Mouse (Mus musculus): Measurements from ENCODE around the gene Ankrd44. TPM values are rescaled to one million over a fixed set of nuclear protein-coding genes. Genes with fewer than 3 reads are reported as not detected.

Ankrd44 gene
- polyA plus RNA-seq, 1 experiment from 2014 or later = 11.4 TPM

- H3K27ac ChIP-seq (ENCODE audit: low read length) = no peak overlapping the region
- H3K9me3 ChIP-seq (replicated peaks; ENCODE audit: control insufficient read depth, low read length) = no peaks in the 10 kb centered on the region
- peak overlapping the region; percentile 99 for H3K4me2 ChIP-seq (ENCODE audit: low read depth, low read length)
- no peaks in the 10 kb centered on the region for H3K36me3 ChIP-seq (ENCODE audit: control insufficient read depth, insufficient read depth)
- peaks cover 30% of the 10 kb centered on the region for H3K4me1 ChIP-seq (ENCODE audit: control insufficient read depth, insufficient read depth, low read length)
- no peaks in the 10 kb centered on the region for H3K27me3 ChIP-seq (ENCODE audit: control insufficient read depth, insufficient read depth, low read length)
- peak overlapping the region; percentile 93 for H3K4me3 ChIP-seq (ENCODE audit: low read length)
- no peak for ATAC-seq (replicated peaks; ENCODE audit: extremely low read depth, insufficient read depth, low FRiP score)
- 41% methylated on average over 7 of the region's 7 CpGs for WGBS
- H3K9ac ChIP-seq (ENCODE audit: low read length) = peak overlapping the region; percentile 41
These were observed 1.4 kb downstream of the Ankrd44 start for GRCm38 (mm10) chr1:54924760-54925159.

- H3K4me1 ChIP-seq (ENCODE audit: control insufficient read depth, insufficient read depth, low read length) = peaks cover 30% of the 10 kb centered on the region
- 69% methylated on average over 4 of the region's 4 CpGs for WGBS
- no peaks in the 10 kb centered on the region for H3K9me3 ChIP-seq (replicated peaks; ENCODE audit: control insufficient read depth, low read length)
- ATAC-seq (replicated peaks; ENCODE audit: extremely low read depth, insufficient read depth, low FRiP score) = no peak
- H3K27me3 ChIP-seq (ENCODE audit: control insufficient read depth, insufficient read depth, low read length) = no peaks in the 10 kb centered on the region
- H3K27ac ChIP-seq (ENCODE audit: low read length) = no peak overlapping the region; the same call in 1 of the 2 replicates
- peak overlapping the region; percentile 99 for H3K4me2 ChIP-seq (ENCODE audit: low read depth, low read length)
- H3K4me3 ChIP-seq (ENCODE audit: low read length) = peak overlapping the region; percentile 93
- no peaks in the 10 kb centered on the region for H3K36me3 ChIP-seq (ENCODE audit: control insufficient read depth, insufficient read depth)
- H3K9ac ChIP-seq (ENCODE audit: low read length) = peak overlapping the region; percentile 41
These were observed 1.9 kb downstream of the Ankrd44 start for GRCm38 (mm10) chr1:54924309-54924685.

- Histone ChIP-seq H3K9ac (ENCODE audit: low read length) (no peak overlapping the region), H3K4me1 (ENCODE audit: control insufficient read depth, insufficient read depth, low read length) (peaks cover 30% of the 10 kb centered on the region), H3K27ac (ENCODE audit: low read length) (no peak overlapping the region; the same call in 1 of the 2 replicates)
These were observed 2.5 kb downstream of the Ankrd44 start for GRCm38 (mm10) chr1:54923366-54924308.

GRCm38 (mm10) chr1:54922707-54923106 lies 3.5 kb downstream of the Ankrd44 start:
- no peak for ATAC-seq (replicated peaks; ENCODE audit: extremely low read depth, insufficient read depth, low FRiP score)
- Histone ChIP-seq H3K4me1 (ENCODE audit: control insufficient read depth, insufficient read depth, low read length) (peaks cover 30% of the 10 kb centered on the region), H3K4me2 (ENCODE audit: low read depth, low read length) (no peak overlapping the region), H3K36me3 (ENCODE audit: control insufficient read depth, insufficient read depth) (no peaks in the 10 kb centered on the region), H3K9ac (ENCODE audit: low read length) (no peak overlapping the region), H3K4me3 (ENCODE audit: low read length) (no peak overlapping the region), H3K9me3 (replicated peaks; ENCODE audit: control insufficient read depth, low read length) (no peaks in the 10 kb centered on the region), H3K27me3 (ENCODE audit: control insufficient read depth, insufficient read depth, low read length) (no peaks in the 10 kb centered on the region), H3K27ac (ENCODE audit: low read length) (no peak overlapping the region)
- 60% methylated on average over 8 of the region's 8 CpGs for WGBS

More at GRCm38 (mm10) chr1:54923366-54924308, 2.5 kb downstream of the Ankrd44 start:
- Histone ChIP-seq H3K27me3 (ENCODE audit: control insufficient read depth, insufficient read depth, low read length) (no peaks in the 10 kb centered on the region), H3K4me3 (ENCODE audit: low read length) (no peak overlapping the region), H3K9me3 (replicated peaks; ENCODE audit: control insufficient read depth, low read length) (no peaks in the 10 kb centered on the region), H3K4me2 (ENCODE audit: low read depth, low read length) (peak overlapping the region; percentile 99), H3K36me3 (ENCODE audit: control insufficient read depth, insufficient read depth) (no peaks in the 10 kb centered on the region)
- no peak for ATAC-seq (replicated peaks; ENCODE audit: extremely low read depth, insufficient read depth, low FRiP score)
- 72% methylated on average over 6 of the region's 6 CpGs for WGBS

GRCm38 (mm10) chr1:54922025-54922574 lies 4.1 kb downstream of the Ankrd44 start:
- ATAC-seq (replicated peaks; ENCODE audit: extremely low read depth, insufficient read depth, low FRiP score) = no peak
- Histone ChIP-seq H3K4me2 (ENCODE audit: low read depth, low read length) (no peak overlapping the region), H3K9me3 (replicated peaks; ENCODE audit: control insufficient read depth, low read length) (no peaks in the 10 kb centered on the region), H3K27ac (ENCODE audit: low read length) (no peak overlapping the region), H3K4me1 (ENCODE audit: control insufficient read depth, insufficient read depth, low read length) (peaks cover 30% of the 10 kb centered on the region), H3K27me3 (ENCODE audit: control insufficient read depth, insufficient read depth, low read length) (no peaks in the 10 kb centered on the region), H3K4me3 (ENCODE audit: low read length) (no peak overlapping the region), H3K9ac (ENCODE audit: low read length) (no peak overlapping the region), H3K36me3 (ENCODE audit: control insufficient read depth, insufficient read depth) (no peaks in the 10 kb centered on the region)
- 77% methylated on average over 12 of the region's 12 CpGs for WGBS

GRCm38 (mm10) chr1:54920132-54920531 lies 6.1 kb downstream of the Ankrd44 start:
- H3K4me2 ChIP-seq (ENCODE audit: low read depth, low read length) = no peak overlapping the region

GRCm38 (mm10) chr1:54916456-54916855 lies 9.7 kb downstream of the Ankrd44 start:
- H3K4me3 ChIP-seq (ENCODE audit: low read length) = no peak overlapping the region
- 61% methylated on average over 4 of the region's 4 CpGs for WGBS
- no peak overlapping the region for H3K9ac ChIP-seq (ENCODE audit: low read length)
- no peaks in the 10 kb centered on the region for H3K9me3 ChIP-seq (replicated peaks; ENCODE audit: control insufficient read depth, low read length)
- H3K4me1 ChIP-seq (ENCODE audit: control insufficient read depth, insufficient read depth, low read length) = peaks cover 18% of the 10 kb centered on the region
- ATAC-seq (replicated peaks; ENCODE audit: extremely low read depth, insufficient read depth, low FRiP score) = no peak
- no peaks in the 10 kb centered on the region for H3K36me3 ChIP-seq (ENCODE audit: control insufficient read depth, insufficient read depth)
- H3K27me3 ChIP-seq (ENCODE audit: control insufficient read depth, insufficient read depth, low read length) = no peaks in the 10 kb centered on the region
- H3K27ac ChIP-seq (ENCODE audit: low read length) = no peak overlapping the region
- no peak overlapping the region for H3K4me2 ChIP-seq (ENCODE audit: low read depth, low read length)

More at GRCm38 (mm10) chr1:54920132-54920531, 6.1 kb downstream of the Ankrd44 start:
- H3K4me1 ChIP-seq (ENCODE audit: control insufficient read depth, insufficient read depth, low read length) = peaks cover 22% of the 10 kb centered on the region
- no peak overlapping the region for H3K9ac ChIP-seq (ENCODE audit: low read length)
- 82% methylated on average over 4 of the region's 4 CpGs for WGBS
- no peaks in the 10 kb centered on the region for H3K27me3 ChIP-seq (ENCODE audit: control insufficient read depth, insufficient read depth, low read length)
- H3K36me3 ChIP-seq (ENCODE audit: control insufficient read depth, insufficient read depth) = no peaks in the 10 kb centered on the region
- no peak overlapping the region for H3K4me3 ChIP-seq (ENCODE audit: low read length)
- H3K9me3 ChIP-seq (replicated peaks; ENCODE audit: control insufficient read depth, low read length) = no peaks in the 10 kb centered on the region
- no peak for ATAC-seq (replicated peaks; ENCODE audit: extremely low read depth, insufficient read depth, low FRiP score)
- H3K27ac ChIP-seq (ENCODE audit: low read length) = no peak overlapping the region

GRCm38 (mm10) chr1:54914387-54914786 lies 11.8 kb downstream of the Ankrd44 start:
- WGBS = 38% methylated on average over 9 of the region's 9 CpGs
- H3K27ac ChIP-seq (ENCODE audit: low read length) = peak overlapping the region; percentile 66

GRCm38 (mm10) chr1:54913379-54913873 lies 12.8 kb downstream of the Ankrd44 start:
- Histone ChIP-seq H3K36me3 (ENCODE audit: control insufficient read depth, insufficient read depth) (no peaks in the 10 kb centered on the region), H3K9ac (ENCODE audit: low read length) (no peak overlapping the region), H3K27me3 (ENCODE audit: control insufficient read depth, insufficient read depth, low read length) (no peaks in the 10 kb centered on the region), H3K4me2 (ENCODE audit: low read depth, low read length) (no peak overlapping the region), H3K27ac (ENCODE audit: low read length) (peak overlapping the region; percentile 16; the same call in 1 of the 2 replicates), H3K9me3 (replicated peaks; ENCODE audit: control insufficient read depth, low read length) (no peaks in the 10 kb centered on the region), H3K4me1 (ENCODE audit: control insufficient read depth, insufficient read depth, low read length) (peaks cover 26% of the 10 kb centered on the region), H3K4me3 (ENCODE audit: low read length) (no peak overlapping the region)
- 82% methylated on average over 3 of the region's 3 CpGs for WGBS
- ATAC-seq (replicated peaks; ENCODE audit: extremely low read depth, insufficient read depth, low FRiP score) = no peak

More at GRCm38 (mm10) chr1:54914387-54914786, 11.8 kb downstream of the Ankrd44 start:
- Histone ChIP-seq H3K9ac (ENCODE audit: low read length) (no peak overlapping the region), H3K4me2 (ENCODE audit: low read depth, low read length) (no peak overlapping the region; the same call in 1 of the 2 replicates), H3K4me3 (ENCODE audit: low read length) (no peak overlapping the region), H3K36me3 (ENCODE audit: control insufficient read depth, insufficient read depth) (no peaks in the 10 kb centered on the region), H3K4me1 (ENCODE audit: control insufficient read depth, insufficient read depth, low read length) (peaks cover 26% of the 10 kb centered on the region), H3K27me3 (ENCODE audit: control insufficient read depth, insufficient read depth, low read length) (no peaks in the 10 kb centered on the region), H3K9me3 (replicated peaks; ENCODE audit: control insufficient read depth, low read length) (no peaks in the 10 kb centered on the region)
- ATAC-seq (replicated peaks; ENCODE audit: extremely low read depth, insufficient read depth, low FRiP score) = no peak

All from heart, embryonic 16.5 days (tissue).